Mouse (Mus musculus) erythroblast, embryonic 14.5 days (primary cell): Measurements from ENCODE around the gene Mapk14.

Source experiments
- GATA1 ChIP-seq: IDR thresholded peaks from 2 replicates; pipeline ENCODE4 v1.6.1; 2012; ENCODE audit warnings: low read length, inconsistent platforms, mixed read lengths
- TAL1 ChIP-seq: IDR thresholded peaks from 3 replicates; pipeline ENCODE4 v1.6.1; 2012; ENCODE audit warnings: low read length, inconsistent platforms, mixed read lengths

DNA sequence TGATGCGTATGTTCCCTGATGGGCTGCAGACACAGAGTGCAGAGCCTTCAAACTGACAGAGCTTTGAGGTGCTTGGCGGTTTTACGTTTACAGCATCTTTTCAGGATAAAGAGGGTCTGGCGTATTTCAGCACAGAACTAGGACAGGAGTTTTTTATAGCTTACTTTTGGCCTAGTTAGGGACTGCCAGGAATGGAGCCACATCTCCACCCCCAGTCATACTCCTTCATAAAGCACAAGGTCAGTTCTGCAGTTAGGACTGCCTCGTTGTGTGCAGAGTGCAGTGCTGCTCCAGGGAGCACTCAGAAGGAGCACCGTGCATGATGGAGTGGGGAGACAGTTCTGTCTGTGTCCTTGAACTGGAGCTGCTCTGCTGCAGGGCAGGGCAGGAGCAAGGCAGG lies 54.6 kb downstream of the Mapk14 start:
- no peak for TF ChIP-seq GATA1
- no peak for TF ChIP-seq TAL1
